Mouse (Mus musculus) embryonic facial prominence, embryonic 14.5 days (tissue): Measurements from ENCODE around the gene Isy1. TPM values are rescaled to one million over a fixed set of nuclear protein-coding genes. Genes with fewer than 3 reads are reported as not detected.

ENCODE experiments used
- ATAC-seq: fragments of 200-750 bp; cut with Nextera tagmentation; 2 replicates; pipeline ENCODE4 v1.8.0; 2017; ENCODE audit warnings: low read depth, moderate number of reproducible peaks, moderate TSS enrichment
- DNase-seq: peaks from one replicate; pipeline ENCODE4 v3.0.0-alpha.2; 2015; ENCODE audit warnings: low spot score
- H3K27ac ChIP-seq: fragments of 300-500 bp; sonication (generic); replicated peaks from 2 replicates; pipeline ENCODE4 v1.5.1; 2014; ENCODE audit warnings: low read depth, mild to moderate bottlenecking, low read length, moderate library complexity
- H3K27me3 ChIP-seq: fragments of 300-500 bp; sonication (generic); replicated peaks from 2 replicates; pipeline ENCODE4 v1.6.1; 2014; ENCODE audit warnings: low read length; ENCODE audit not compliant: control insufficient read depth, insufficient read depth
- H3K36me3 ChIP-seq: fragments of 300-500 bp; sonication (generic); 2 replicates; pipeline ENCODE4 v1.6.1; 2014; ENCODE audit warnings: low read length, mixed read lengths; ENCODE audit not compliant: control insufficient read depth, insufficient read depth
- H3K4me1 ChIP-seq: fragments of 300-500 bp; sonication (generic); 2 replicates; pipeline ENCODE4 v1.6.1; 2014; ENCODE audit warnings: antibody characterized with exemption, low read length; ENCODE audit not compliant: control insufficient read depth, insufficient read depth
- H3K4me2 ChIP-seq: fragments of 300-500 bp; sonication (generic); 2 replicates; pipeline ENCODE4 v1.6.1; 2014; ENCODE audit warnings: low read depth, mild to moderate bottlenecking, low read length, moderate library complexity, mixed read lengths
- H3K4me3 ChIP-seq: fragments of 300-500 bp; sonication (generic); 2 replicates; pipeline ENCODE4 v1.5.1; 2014; ENCODE audit warnings: low read depth, mild to moderate bottlenecking, low read length
- H3K9ac ChIP-seq: fragments of 300-500 bp; sonication (generic); 2 replicates; pipeline ENCODE4 v1.6.1; 2014; ENCODE audit warnings: low read depth, mild to moderate bottlenecking, low read length, moderate library complexity, mixed read lengths
- H3K9me3 ChIP-seq: fragments of 300-500 bp; sonication (generic); 2 replicates; pipeline ENCODE4 v1.6.1; 2016; ENCODE audit warnings: low read length; ENCODE audit not compliant: control insufficient read depth
- WGBS: fragments of 180-500 bp; shearing (Covaris S2); extraction: QIAGEN DNeasy Blood & Tissue Kit; methylation state at CpG from one replicate; pipeline ENCODE4 v1.1.7; 2014; 5-methylcytosine and 5-hydroxymethylcytosine counted together
- polyA plus RNA-seq: library from polyadenylated mRNA; unstranded; fragments of >200 nt; fragmentation: Nextera tagmentation; extraction: Ambion mirVana; gene quantifications from 2 replicates; pipeline ENCODE4 v1.2.1, GENCODE M21; 2014

The Isy1 gene
- polyA plus RNA-seq, 1 experiment from 2014 or later = 34.7 TPM

DNA sequence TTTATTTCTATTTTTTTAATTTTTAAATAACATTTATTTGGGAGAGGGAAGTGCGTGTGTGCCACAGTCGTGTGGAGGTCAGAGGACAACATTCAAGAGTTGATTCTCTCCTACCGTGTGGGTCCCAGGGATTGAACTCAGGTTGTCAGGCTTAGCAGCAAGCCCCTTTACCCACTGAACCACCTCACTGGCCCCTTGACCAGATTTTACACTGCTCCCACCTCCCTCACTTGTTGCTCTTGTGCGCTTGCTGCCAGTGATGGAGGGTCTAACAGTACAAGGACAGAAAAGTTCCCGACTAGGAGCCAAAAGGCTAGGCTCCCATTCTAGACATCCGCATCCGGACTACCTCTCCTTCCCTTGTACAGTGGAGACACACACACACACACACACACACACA is 33.1 kb downstream of the Isy1 start:
- no peaks in the 10 kb centered on the region for H3K27me3 ChIP-seq
- DNase-seq = no peak
- no peak overlapping the region for H3K27ac ChIP-seq
- no peak overlapping the region for H3K4me3 ChIP-seq
- H3K9me3 ChIP-seq = no peaks in the 10 kb centered on the region
- H3K36me3 ChIP-seq = peaks cover 3% of the 10 kb centered on the region
- H3K9ac ChIP-seq = no peak overlapping the region
- WGBS = 88% methylated on average over 7 of the region's 7 CpGs
- H3K4me1 ChIP-seq = peaks cover 9% of the 10 kb centered on the region; the same call in 1 of the 2 replicates
- H3K4me2 ChIP-seq = no peak overlapping the region
- ATAC-seq = no peak

DNA sequence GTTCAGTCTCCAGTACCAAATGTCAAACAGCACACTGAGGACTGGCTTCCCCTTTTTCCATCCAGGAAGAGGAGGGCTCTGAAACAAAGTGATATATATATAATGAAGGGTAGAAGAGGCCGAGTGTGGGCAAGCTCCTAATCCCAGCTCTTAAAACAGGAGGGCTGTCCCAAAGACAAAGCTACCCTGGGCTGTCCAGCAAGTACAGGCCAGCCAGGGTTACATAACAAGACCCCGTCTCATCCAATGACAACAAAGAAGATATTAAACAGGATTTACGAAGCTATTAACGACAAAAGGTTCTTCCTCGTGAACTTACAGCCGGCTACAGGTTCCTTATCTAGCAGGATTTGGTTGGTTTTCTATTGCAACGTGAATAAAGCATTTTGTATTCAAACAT is 33.7 kb downstream of the Isy1 start:
- Histone ChIP-seq H3K9me3 (no peaks in the 10 kb centered on the region), H3K36me3 (peaks cover 3% of the 10 kb centered on the region), H3K9ac (no peak overlapping the region), H3K4me3 (no peak overlapping the region), H3K4me1 (peaks cover 4% of the 10 kb centered on the region; the same call in 1 of the 2 replicates), H3K27ac (no peak overlapping the region), H3K27me3 (no peaks in the 10 kb centered on the region), H3K4me2 (no peak overlapping the region)
- DNase-seq (no peak), ATAC-seq (no peak)
- WGBS = 82% methylated on average over 7 of the region's 7 CpGs

DNA sequence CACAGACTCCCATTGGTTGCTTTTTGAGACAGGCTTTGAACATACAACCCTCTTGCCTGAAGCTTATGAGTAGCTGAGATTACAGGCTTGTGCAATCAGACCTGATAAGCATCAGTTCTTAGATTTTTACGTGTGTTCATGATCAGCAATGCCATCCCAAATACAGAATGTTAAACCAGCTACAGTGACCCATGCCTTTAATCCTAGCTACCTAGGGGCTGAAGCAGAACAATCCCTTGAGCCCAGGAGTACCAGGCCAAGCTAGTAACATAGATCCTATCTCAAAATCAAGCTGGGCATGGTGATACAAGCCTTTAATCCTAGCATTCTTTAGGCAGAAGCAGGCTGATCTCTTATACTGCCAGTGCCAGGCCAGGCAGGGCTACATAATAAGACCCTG is 34.6 kb downstream of the Isy1 start:
- Histone ChIP-seq H3K9me3 (no peaks in the 10 kb centered on the region), H3K4me2 (no peak overlapping the region), H3K9ac (no peak overlapping the region), H3K27me3 (no peaks in the 10 kb centered on the region), H3K27ac (no peak overlapping the region), H3K4me1 (no peaks in the 10 kb centered on the region), H3K4me3 (no peak overlapping the region), H3K36me3 (peaks cover 3% of the 10 kb centered on the region)
- ATAC-seq (no peak), DNase-seq (no peak)
- WGBS = 58% methylated on average over 1 of the region's 1 CpGs

GRCm38 (mm10) chr6:87802462-87802861 is 36.1 kb downstream of the Isy1 start:
- no peak for DNase-seq
- Histone ChIP-seq H3K27ac (no peak overlapping the region), H3K4me1 (no peaks in the 10 kb centered on the region), H3K27me3 (no peaks in the 10 kb centered on the region), H3K9me3 (no peaks in the 10 kb centered on the region), H3K36me3 (no peaks in the 10 kb centered on the region; the same call in 1 of the 2 replicates), H3K9ac (no peak overlapping the region), H3K4me3 (no peak overlapping the region), H3K4me2 (no peak overlapping the region)
- 72% methylated on average over 6 of the region's 7 CpGs for WGBS
- ATAC-seq = no peak

GRCm38 (mm10) chr6:87799576-87799975 is 39.0 kb downstream of the Isy1 start:
- 93% methylated on average over 6 of the region's 6 CpGs for WGBS
- no peak overlapping the region for H3K4me3 ChIP-seq

GRCm38 (mm10) chr6:87797321-87797720 is 41.3 kb downstream of the Isy1 start:
- Histone ChIP-seq H3K4me3 (no peak overlapping the region), H3K4me2 (no peak overlapping the region), H3K27ac (no peak overlapping the region), H3K9ac (no peak overlapping the region), H3K36me3 (peaks cover 6% of the 10 kb centered on the region), H3K4me1 (no peaks in the 10 kb centered on the region), H3K9me3 (no peaks in the 10 kb centered on the region), H3K27me3 (no peaks in the 10 kb centered on the region)
- WGBS = 45% methylated on average over 2 of the region's 2 CpGs
- DNase-seq (no peak), ATAC-seq (no peak)

More at GRCm38 (mm10) chr6:87799576-87799975, 39.0 kb downstream of the Isy1 start:
- no peak overlapping the region for H3K4me2 ChIP-seq
- ATAC-seq (no peak), DNase-seq (no peak)
- no peaks in the 10 kb centered on the region for H3K9me3 ChIP-seq
- no peaks in the 10 kb centered on the region for H3K27me3 ChIP-seq
- H3K36me3 ChIP-seq = no peaks in the 10 kb centered on the region; the same call in 1 of the 2 replicates
- H3K4me1 ChIP-seq = no peaks in the 10 kb centered on the region
- no peak overlapping the region for H3K9ac ChIP-seq
- H3K27ac ChIP-seq = no peak overlapping the region

DNA sequence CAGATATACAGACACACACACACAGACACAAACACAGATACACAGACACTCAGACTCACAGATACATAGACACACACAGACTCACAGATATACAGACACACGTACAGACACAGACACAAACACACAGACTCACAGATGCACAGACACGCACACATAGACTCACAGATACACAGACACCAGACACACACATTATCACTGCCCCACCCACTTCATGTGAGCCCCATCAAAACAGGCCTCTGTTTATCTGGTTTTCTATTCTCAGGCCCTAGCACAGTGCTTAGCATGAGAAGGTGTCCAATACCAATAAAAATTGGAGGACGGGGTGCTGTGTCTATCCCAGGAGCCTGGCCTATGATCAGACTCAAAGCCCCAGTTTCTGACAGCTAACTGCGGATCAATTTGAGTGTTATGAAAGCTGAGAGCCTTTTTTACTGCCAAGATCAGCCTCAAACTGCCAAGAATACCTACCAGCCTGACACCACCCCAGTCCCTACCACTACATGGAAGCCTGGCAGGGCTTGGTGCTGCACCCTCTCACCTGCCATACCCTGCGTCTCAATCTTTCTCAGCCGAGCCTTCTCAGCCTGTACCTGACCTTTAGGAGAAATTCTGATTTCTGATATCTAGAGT is 42.2 kb downstream of the Isy1 start:
- Histone ChIP-seq H3K27me3 (no peaks in the 10 kb centered on the region), H3K27ac (no peak overlapping the region), H3K4me1 (no peaks in the 10 kb centered on the region), H3K4me3 (no peak overlapping the region), H3K4me2 (no peak overlapping the region), H3K9ac (no peak overlapping the region), H3K36me3 (peaks cover 12% of the 10 kb centered on the region), H3K9me3 (no peaks in the 10 kb centered on the region)
- ATAC-seq (no peak), DNase-seq (no peak)
- 85% methylated on average over 6 of the region's 6 CpGs for whole genome bisulfite sequencing

- Histone ChIP-seq H3K4me3 (no peak overlapping the region), H3K9ac (no peak overlapping the region), H3K27me3 (no peaks in the 10 kb centered on the region), H3K36me3 (peaks cover 12% of the 10 kb centered on the region), H3K9me3 (no peaks in the 10 kb centered on the region), H3K27ac (no peak overlapping the region), H3K4me1 (no peaks in the 10 kb centered on the region), H3K4me2 (no peak overlapping the region)
- no peak for DNase-seq
- WGBS = 67% methylated on average over 6 of the region's 6 CpGs
- no peak for ATAC-seq
Observed at GRCm38 (mm10) chr6:87795385-87796150, 43.0 kb downstream of the Isy1 start.
